Mouse (Mus musculus): Measurements from ENCODE around the gene Cd151.

- TF ChIP-seq CTCF (conservative IDR thresholded peaks at IDR 0.05; ENCODE audit: low read length) (no peak), POU5F1 (IDR thresholded peaks at IDR 0.05; ENCODE audit: borderline replicate concordance, low read length) (no peak)
Observed at GRCm38 (mm10) chr7:141431434-141432185, 35.6 kb upstream of the Cd151 start.

All from E14TG2a.4 (cell line).